Mouse (Mus musculus): ENCODE data around the gene 1700020N01Rik. TPM values are rescaled to one million over a fixed set of nuclear protein-coding genes. Genes with fewer than 3 reads are reported as not detected.

Gene 1700020N01Rik
- polyA plus RNA-seq, 1 experiment from 2014 or later, result 0.26 TPM

DNA sequence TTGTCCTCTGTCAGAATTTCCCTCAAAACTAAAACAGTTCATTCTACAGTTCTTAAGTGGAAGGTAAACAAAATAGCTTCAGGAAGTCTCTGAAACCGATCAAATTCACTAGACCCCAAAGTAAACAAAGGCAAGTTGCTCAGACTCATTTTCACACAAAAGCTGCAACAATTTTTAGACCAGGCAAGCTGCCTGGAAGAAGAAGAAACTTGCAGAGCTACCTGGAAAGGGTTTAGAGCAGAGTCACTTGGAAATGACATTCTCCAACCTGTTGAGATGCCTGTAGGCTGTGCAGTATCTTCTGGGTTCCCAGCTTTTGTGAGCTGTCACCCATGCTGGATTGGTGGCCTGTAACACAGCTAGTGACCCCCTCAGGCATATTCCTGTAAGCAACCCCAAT is 11.4 kb upstream of the 1700020N01Rik start:
- Histone ChIP-seq H3K27me3 (ENCODE audit: control insufficient read depth, insufficient read depth, low read length) (no peaks in the 10 kb centered on the region), H3K4me2 (ENCODE audit: low read depth, low read length) (no peak overlapping the region), H3K27ac (ENCODE audit: low read length) (no peak overlapping the region), H3K4me3 (ENCODE audit: low read length) (no peak overlapping the region), H3K4me1 (ENCODE audit: control insufficient read depth, insufficient read depth, low read length) (peaks cover 4% of the 10 kb centered on the region; the same call in 1 of the 2 replicates), H3K36me3 (ENCODE audit: control insufficient read depth, insufficient read depth) (no peaks in the 10 kb centered on the region), H3K9ac (ENCODE audit: low read length) (no peak overlapping the region), H3K9me3 (replicated peaks; ENCODE audit: control insufficient read depth, low read length) (no peaks in the 10 kb centered on the region)
- WGBS, result 68% methylated on average over 1 of the region's 1 CpGs
- no peak for ATAC-seq (replicated peaks; ENCODE audit: extremely low read depth, insufficient read depth, low FRiP score)

GRCm38 (mm10) chr10:21587041-21587440 is 5.9 kb upstream of the 1700020N01Rik start:
- H3K4me3 ChIP-seq (ENCODE audit: low read length), result no peak overlapping the region
- no peak overlapping the region for H3K27ac ChIP-seq (ENCODE audit: low read length)
- WGBS, result 82% methylated on average over 2 of the region's 2 CpGs
- H3K27me3 ChIP-seq (ENCODE audit: control insufficient read depth, insufficient read depth, low read length), result no peaks in the 10 kb centered on the region
- H3K9me3 ChIP-seq (replicated peaks; ENCODE audit: control insufficient read depth, low read length), result no peaks in the 10 kb centered on the region
- no peaks in the 10 kb centered on the region for H3K4me1 ChIP-seq (ENCODE audit: control insufficient read depth, insufficient read depth, low read length)
- no peak for ATAC-seq (replicated peaks; ENCODE audit: extremely low read depth, insufficient read depth, low FRiP score)
- no peak overlapping the region for H3K4me2 ChIP-seq (ENCODE audit: low read depth, low read length)
- no peak overlapping the region for H3K9ac ChIP-seq (ENCODE audit: low read length)
- no peaks in the 10 kb centered on the region for H3K36me3 ChIP-seq (ENCODE audit: control insufficient read depth, insufficient read depth)

GRCm38 (mm10) chr10:21588007-21588852 is 4.7 kb upstream of the 1700020N01Rik start:
- Histone ChIP-seq H3K4me1 (ENCODE audit: control insufficient read depth, insufficient read depth, low read length) (no peaks in the 10 kb centered on the region), H3K27ac (ENCODE audit: low read length) (no peak overlapping the region), H3K27me3 (ENCODE audit: control insufficient read depth, insufficient read depth, low read length) (no peaks in the 10 kb centered on the region), H3K9ac (ENCODE audit: low read length) (no peak overlapping the region), H3K9me3 (replicated peaks; ENCODE audit: control insufficient read depth, low read length) (no peaks in the 10 kb centered on the region), H3K4me2 (ENCODE audit: low read depth, low read length) (no peak overlapping the region), H3K4me3 (ENCODE audit: low read length) (no peak overlapping the region), H3K36me3 (ENCODE audit: control insufficient read depth, insufficient read depth) (no peaks in the 10 kb centered on the region)
- no peak for ATAC-seq (replicated peaks; ENCODE audit: extremely low read depth, insufficient read depth, low FRiP score)
- 71% methylated on average over 4 of the region's 4 CpGs for WGBS

DNA sequence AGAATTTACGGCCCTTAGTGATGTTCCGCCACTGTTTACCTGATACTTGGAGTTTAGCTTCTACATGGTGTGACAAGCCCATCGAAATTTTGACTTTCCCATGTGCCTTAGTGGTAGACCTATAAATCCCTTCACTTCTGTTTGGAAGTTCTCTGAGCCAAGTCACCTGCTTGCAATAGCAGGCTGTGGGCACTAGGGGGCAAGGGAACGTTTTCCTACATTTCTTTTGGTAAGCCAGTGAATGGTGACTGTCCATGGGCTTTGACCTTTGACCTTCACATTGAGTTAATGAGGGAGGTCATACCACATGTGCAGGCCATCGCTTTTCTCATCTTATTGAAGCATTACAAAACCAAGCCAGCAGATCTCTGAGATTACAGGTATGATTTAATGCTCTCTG is 8.0 kb downstream of the 1700020N01Rik start:
- H3K9me3 ChIP-seq (replicated peaks; ENCODE audit: control insufficient read depth, low read length), result no peaks in the 10 kb centered on the region
- no peaks in the 10 kb centered on the region for H3K27me3 ChIP-seq (ENCODE audit: control insufficient read depth, insufficient read depth, low read length)
- H3K4me1 ChIP-seq (ENCODE audit: control insufficient read depth, insufficient read depth, low read length), result peaks cover 13% of the 10 kb centered on the region
- H3K27ac ChIP-seq (ENCODE audit: low read length), result no peak overlapping the region
- no peak overlapping the region for H3K4me3 ChIP-seq (ENCODE audit: low read length)
- H3K9ac ChIP-seq (ENCODE audit: low read length), result no peak overlapping the region
- H3K4me2 ChIP-seq (ENCODE audit: low read depth, low read length), result no peak overlapping the region
- WGBS, result 49% methylated on average over 5 of the region's 5 CpGs
- H3K36me3 ChIP-seq (ENCODE audit: control insufficient read depth, insufficient read depth), result no peaks in the 10 kb centered on the region
- ATAC-seq (replicated peaks; ENCODE audit: extremely low read depth, insufficient read depth, low FRiP score), result no peak

DNA sequence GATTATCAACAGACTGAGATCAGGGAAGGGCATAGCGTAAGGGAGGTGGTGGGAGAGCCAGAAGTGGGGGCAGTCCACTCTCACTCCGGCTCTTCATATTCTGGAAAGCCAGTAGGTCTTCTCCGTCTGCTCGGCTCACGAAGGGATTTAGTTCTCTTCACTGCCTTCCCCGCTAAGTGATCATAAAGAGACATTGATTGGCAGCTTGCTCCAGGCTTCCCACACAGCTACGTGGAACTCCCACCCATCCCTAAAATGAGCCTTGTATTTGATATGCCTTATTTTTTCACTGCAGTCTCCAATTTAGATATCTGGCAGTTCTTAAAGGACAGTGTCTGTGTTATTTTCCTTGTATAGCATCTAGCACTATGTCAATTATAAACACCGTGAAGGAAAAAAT is 11.5 kb downstream of the 1700020N01Rik start:
- Histone ChIP-seq H3K36me3 (ENCODE audit: control insufficient read depth, insufficient read depth) (no peaks in the 10 kb centered on the region), H3K4me2 (ENCODE audit: low read depth, low read length) (no peak overlapping the region), H3K9me3 (replicated peaks; ENCODE audit: control insufficient read depth, low read length) (no peaks in the 10 kb centered on the region), H3K27ac (ENCODE audit: low read length) (no peak overlapping the region), H3K27me3 (ENCODE audit: control insufficient read depth, insufficient read depth, low read length) (no peaks in the 10 kb centered on the region), H3K4me1 (ENCODE audit: control insufficient read depth, insufficient read depth, low read length) (peaks cover 18% of the 10 kb centered on the region), H3K9ac (ENCODE audit: low read length) (no peak overlapping the region), H3K4me3 (ENCODE audit: low read length) (no peak overlapping the region)
- WGBS, result 80% methylated on average over 8 of the region's 8 CpGs
- ATAC-seq (replicated peaks; ENCODE audit: extremely low read depth, insufficient read depth, low FRiP score), result no peak

GRCm38 (mm10) chr10:21605011-21605571 is 12.1 kb downstream of the 1700020N01Rik start:
- H3K9ac ChIP-seq (ENCODE audit: low read length), result no peak overlapping the region
- no peaks in the 10 kb centered on the region for H3K36me3 ChIP-seq (ENCODE audit: control insufficient read depth, insufficient read depth)
- 24% methylated on average over 4 of the region's 4 CpGs for WGBS
- H3K4me2 ChIP-seq (ENCODE audit: low read depth, low read length), result no peak overlapping the region
- no peak overlapping the region for H3K4me3 ChIP-seq (ENCODE audit: low read length)
- no peaks in the 10 kb centered on the region for H3K27me3 ChIP-seq (ENCODE audit: control insufficient read depth, insufficient read depth, low read length)
- no peaks in the 10 kb centered on the region for H3K9me3 ChIP-seq (replicated peaks; ENCODE audit: control insufficient read depth, low read length)
- H3K4me1 ChIP-seq (ENCODE audit: control insufficient read depth, insufficient read depth, low read length), result peaks cover 18% of the 10 kb centered on the region
- H3K27ac ChIP-seq (ENCODE audit: low read length), result peak overlapping the region; percentile 44
- peak; percentile 67; the same call in 1 of the 2 replicates for ATAC-seq (replicated peaks; ENCODE audit: extremely low read depth, insufficient read depth, low FRiP score)

DNA sequence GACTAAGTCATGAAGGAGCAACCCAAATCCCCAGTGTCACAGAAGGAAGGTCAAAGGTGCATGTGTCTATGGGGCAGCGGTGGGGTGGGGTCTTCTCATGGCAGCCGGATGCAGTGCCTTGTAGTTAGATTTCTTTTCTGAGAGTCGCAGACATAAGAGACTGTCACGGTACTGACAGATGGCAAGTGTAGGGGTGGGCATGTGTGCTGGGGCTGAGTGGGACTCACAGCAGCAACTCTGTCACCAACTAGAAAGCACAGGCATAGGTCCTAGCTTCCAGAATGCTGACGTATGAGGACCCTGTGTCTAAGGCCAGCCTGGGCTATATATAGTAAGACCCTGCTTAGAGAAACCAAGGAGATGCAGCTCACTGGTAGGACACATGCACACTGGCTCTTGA is 12.7 kb downstream of the 1700020N01Rik start:
- Histone ChIP-seq H3K4me1 (ENCODE audit: control insufficient read depth, insufficient read depth, low read length) (peaks cover 18% of the 10 kb centered on the region), H3K9me3 (replicated peaks; ENCODE audit: control insufficient read depth, low read length) (no peaks in the 10 kb centered on the region), H3K9ac (ENCODE audit: low read length) (no peak overlapping the region), H3K4me2 (ENCODE audit: low read depth, low read length) (no peak overlapping the region), H3K4me3 (ENCODE audit: low read length) (no peak overlapping the region), H3K27ac (ENCODE audit: low read length) (peak overlapping the region; percentile 44; the same call in 1 of the 2 replicates), H3K27me3 (ENCODE audit: control insufficient read depth, insufficient read depth, low read length) (no peaks in the 10 kb centered on the region), H3K36me3 (ENCODE audit: control insufficient read depth, insufficient read depth) (no peaks in the 10 kb centered on the region)
- 63% methylated on average over 5 of the region's 5 CpGs for WGBS
- ATAC-seq (replicated peaks; ENCODE audit: extremely low read depth, insufficient read depth, low FRiP score), result no peak

DNA sequence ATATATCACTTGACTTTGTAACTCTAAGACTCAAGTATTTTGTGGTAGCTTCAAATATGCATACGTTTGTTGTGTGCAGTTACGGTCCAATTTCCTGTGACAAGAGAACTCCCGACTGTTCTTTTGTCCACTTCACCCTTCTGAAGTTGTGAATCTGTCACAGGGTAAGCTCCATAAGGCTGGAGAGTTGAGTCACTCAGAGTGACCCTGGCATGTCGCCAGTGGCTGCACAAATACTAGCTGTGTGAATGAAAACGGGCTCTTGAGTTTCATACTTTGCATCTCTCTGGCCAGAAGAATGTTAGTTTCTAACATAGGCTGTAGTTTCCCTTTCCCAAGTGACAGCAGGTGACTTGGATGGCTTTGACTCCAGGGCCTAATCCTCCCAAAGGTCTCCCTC is 14.0 kb downstream of the 1700020N01Rik start:
- WGBS, result 43% methylated on average over 5 of the region's 5 CpGs
- no peak for ATAC-seq (replicated peaks; ENCODE audit: extremely low read depth, insufficient read depth, low FRiP score)
- Histone ChIP-seq H3K4me3 (ENCODE audit: low read length) (no peak overlapping the region), H3K9me3 (replicated peaks; ENCODE audit: control insufficient read depth, low read length) (no peaks in the 10 kb centered on the region), H3K4me1 (ENCODE audit: control insufficient read depth, insufficient read depth, low read length) (peaks cover 18% of the 10 kb centered on the region), H3K4me2 (ENCODE audit: low read depth, low read length) (no peak overlapping the region), H3K27ac (ENCODE audit: low read length) (no peak overlapping the region), H3K36me3 (ENCODE audit: control insufficient read depth, insufficient read depth) (no peaks in the 10 kb centered on the region), H3K27me3 (ENCODE audit: control insufficient read depth, insufficient read depth, low read length) (no peaks in the 10 kb centered on the region), H3K9ac (ENCODE audit: low read length) (no peak overlapping the region)

GRCm38 (mm10) chr10:21609583-21609982 is 16.6 kb downstream of the 1700020N01Rik start:
- H3K36me3 ChIP-seq (ENCODE audit: control insufficient read depth, insufficient read depth), result no peaks in the 10 kb centered on the region
- no peak overlapping the region for H3K9ac ChIP-seq (ENCODE audit: low read length)
- no peak for ATAC-seq (replicated peaks; ENCODE audit: extremely low read depth, insufficient read depth, low FRiP score)
- H3K4me1 ChIP-seq (ENCODE audit: control insufficient read depth, insufficient read depth, low read length), result peaks cover 17% of the 10 kb centered on the region
- H3K4me2 ChIP-seq (ENCODE audit: low read depth, low read length), result no peak overlapping the region
- no peaks in the 10 kb centered on the region for H3K27me3 ChIP-seq (ENCODE audit: control insufficient read depth, insufficient read depth, low read length)
- no peak overlapping the region for H3K27ac ChIP-seq (ENCODE audit: low read length)
- no peaks in the 10 kb centered on the region for H3K9me3 ChIP-seq (replicated peaks; ENCODE audit: control insufficient read depth, low read length)
- no peak overlapping the region for H3K4me3 ChIP-seq (ENCODE audit: low read length)
- WGBS, result 84% methylated on average over 2 of the region's 2 CpGs

Measured in heart, embryonic 16.5 days (tissue).